Mouse (Mus musculus) hindbrain, postnatal 0 days (tissue): ENCODE data around the gene Orai1. TPM values are rescaled to one million over a fixed set of nuclear protein-coding genes. Genes with fewer than 3 reads are reported as not detected.

ENCODE experiments used
- ATAC-seq: fragments of 200-750 bp; cut with Nextera tagmentation; 2 replicates; pipeline ENCODE4 v1.8.0; 2017; ENCODE audit warnings: mild to moderate bottlenecking, moderate TSS enrichment, moderate library complexity
- DNase-seq: peaks from one replicate; pipeline ENCODE4 v3.0.0-alpha.2; 2015; ENCODE audit warnings: low spot score
- H3K27ac ChIP-seq: fragments of 300-500 bp; sonication (generic); 2 replicates; pipeline ENCODE4 v1.5.1; 2014; ENCODE audit warnings: mild to moderate bottlenecking
- H3K27me3 ChIP-seq: fragments of 300-500 bp; sonication (generic); 2 replicates; pipeline ENCODE4 v1.6.1; 2014; ENCODE audit warnings: low read length, mixed read lengths; ENCODE audit not compliant: insufficient read depth
- H3K36me3 ChIP-seq: fragments of 300-500 bp; sonication (generic); 2 replicates; pipeline ENCODE4 v1.6.1; 2014; ENCODE audit warnings: low read length, mixed read lengths; ENCODE audit not compliant: insufficient read depth
- H3K4me1 ChIP-seq: fragments of 300-500 bp; sonication (generic); 2 replicates; pipeline ENCODE4 v1.6.1; 2014; ENCODE audit warnings: antibody characterized with exemption, low read length, mixed read lengths; ENCODE audit not compliant: insufficient read depth
- H3K4me2 ChIP-seq: fragments of 300-500 bp; sonication (generic); 2 replicates; pipeline ENCODE4 v1.6.1; 2014; ENCODE audit warnings: low read depth, mild to moderate bottlenecking, low read length, moderate library complexity, mixed read lengths
- H3K4me3 ChIP-seq: fragments of 300-500 bp; sonication (generic); 2 replicates; pipeline ENCODE4 v1.5.1; 2014; ENCODE audit warnings: low read length
- H3K9ac ChIP-seq: fragments of 300-500 bp; sonication (generic); replicated peaks from 2 replicates; pipeline ENCODE4 v1.6.1; 2014; ENCODE audit warnings: mild to moderate bottlenecking, low read length, moderate library complexity, mixed read lengths
- H3K9me3 ChIP-seq: fragments of 300-500 bp; sonication (generic); 2 replicates; pipeline ENCODE4 v1.6.1; 2016; ENCODE audit warnings: low read length, mixed read lengths
- CTCF ChIP-seq: IDR thresholded peaks from 2 replicates; pipeline ENCODE4 v1.5.1; 2016; ENCODE audit warnings: antibody characterized with exemption, control low read depth, low read depth
- WGBS: fragments of 180-500 bp; shearing (Covaris S2); extraction: QIAGEN DNeasy Blood & Tissue Kit; methylation state at CpG from one replicate; pipeline ENCODE4 v1.1.7; 2014; 5-methylcytosine and 5-hydroxymethylcytosine counted together
- polyA plus RNA-seq: library from polyadenylated mRNA; unstranded; fragments of >200 nt; fragmentation: Nextera tagmentation; extraction: Ambion mirVana; gene quantifications from 2 replicates; pipeline ENCODE4 v1.2.1, GENCODE M21; 2015
- total RNA-seq: library from RNA; depleted of rRNA; stranded (reverse); fragments of >200 nt; gene quantifications from 2 replicates; pipeline ENCODE4 v1.2.3, GENCODE M21; 2014

Orai1 gene
- total and polyA plus RNA-seq, 2 experiments from 2014 or later = 18.3 to 20.9 TPM

DNA sequence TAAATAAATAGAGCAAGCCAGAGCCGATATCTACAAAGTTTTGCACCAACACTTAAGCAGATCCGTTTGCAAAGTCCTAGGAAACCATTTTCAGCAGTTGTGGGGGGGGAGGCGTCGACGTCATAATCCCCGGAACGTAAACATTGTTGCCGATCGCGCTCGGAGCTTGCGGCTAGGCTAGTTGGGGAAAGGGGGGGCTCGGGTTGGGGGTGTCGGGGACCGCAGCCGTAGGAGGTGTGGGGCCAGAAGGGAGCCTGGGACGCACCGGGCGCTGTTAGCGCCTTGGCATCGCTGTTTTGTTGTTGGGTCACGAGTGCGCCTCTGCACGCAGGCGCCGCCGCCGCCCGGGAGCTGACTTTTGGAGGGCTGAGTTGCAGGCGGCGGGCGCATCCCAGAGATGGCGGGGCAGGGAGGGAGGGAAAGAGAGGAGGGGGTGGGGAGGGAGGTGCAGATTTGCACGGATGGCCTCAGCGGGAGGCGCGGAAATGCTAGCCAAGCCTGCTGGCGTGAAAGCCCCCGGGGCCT, 25.8 kb upstream of the Orai1 start:
- peak overlapping the region; percentile 86 for H3K27ac ChIP-seq
- peak; percentile 70 for ATAC-seq
- H3K27me3 ChIP-seq = no peaks in the 10 kb centered on the region
- peak; percentile 81 for DNase-seq
- under 1% methylated on average over 36 of the region's 39 CpGs for WGBS
- H3K36me3 ChIP-seq = no peaks in the 10 kb centered on the region
- no peaks in the 10 kb centered on the region for H3K9me3 ChIP-seq
- H3K4me1 ChIP-seq = peaks cover 15% of the 10 kb centered on the region; the same call in 1 of the 2 replicates
- no peak for TF ChIP-seq CTCF
- peak overlapping the region; percentile 57 for H3K4me3 ChIP-seq
- peak overlapping the region; percentile 100 for H3K4me2 ChIP-seq
- H3K9ac ChIP-seq = peak overlapping the region; percentile 69

DNA sequence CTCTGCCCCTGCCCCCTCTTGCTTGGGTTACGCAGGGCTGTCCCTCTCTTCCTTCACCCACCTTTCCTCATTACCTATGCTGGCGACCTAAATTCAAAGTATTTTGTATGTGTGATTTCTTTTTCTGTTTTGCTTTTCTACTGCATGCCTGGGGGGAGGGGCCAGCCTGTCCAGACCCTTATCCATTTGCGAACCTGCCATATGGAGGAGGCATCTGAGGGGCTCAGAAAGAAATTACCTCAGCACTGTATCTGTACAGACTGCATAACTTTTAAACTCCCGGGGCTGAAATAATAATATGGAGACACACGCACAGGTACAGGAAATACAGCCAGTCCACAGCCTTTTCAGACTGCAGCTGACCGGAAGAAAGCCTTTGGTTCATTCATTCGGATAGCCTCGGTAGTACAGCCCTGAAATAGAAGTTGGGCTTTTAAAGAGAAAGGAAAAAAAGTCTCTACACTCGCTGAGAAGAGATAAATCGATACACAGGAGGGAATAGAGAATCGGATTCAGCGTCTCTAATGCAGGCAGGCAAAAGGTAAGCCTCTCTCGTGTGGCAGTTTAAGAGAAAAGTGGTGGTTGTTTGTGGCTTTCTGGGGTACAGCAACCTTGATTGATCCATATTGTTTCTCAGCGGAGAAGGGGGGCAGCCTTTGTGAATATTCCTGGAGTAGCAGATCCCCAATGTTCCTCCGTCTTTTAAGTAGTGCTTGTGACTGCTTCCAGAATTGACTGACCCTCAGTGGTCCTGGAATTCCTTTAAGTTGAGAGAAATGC, 25.1 kb upstream of the Orai1 start, which contains the start of gene Kdm2b:
Gene Kdm2b, minus strand, starts transcription at position 273 of the 780 bp plus-strand sequence.
- H3K27me3 ChIP-seq = no peaks in the 10 kb centered on the region
- no peaks in the 10 kb centered on the region for H3K9me3 ChIP-seq
- TF ChIP-seq CTCF = no peak
- DNase-seq = peak; percentile 33
- H3K9ac ChIP-seq = peak within 1 kb of the TSS; percentile 69
- ATAC-seq = peak; percentile 24; the same call in 1 of the 2 replicates
- H3K27ac ChIP-seq = peak within 1 kb of the TSS; percentile 86
- WGBS = 3% methylated on average over 15 of the region's 15 CpGs
- peaks cover 15% of the 10 kb centered on the region; the same call in 1 of the 2 replicates for H3K4me1 ChIP-seq
- no peaks in the 10 kb centered on the region for H3K36me3 ChIP-seq
- H3K4me3 ChIP-seq = peak within 1 kb of the TSS; percentile 57
- H3K4me2 ChIP-seq = peak within 1 kb of the TSS; percentile 100

DNA sequence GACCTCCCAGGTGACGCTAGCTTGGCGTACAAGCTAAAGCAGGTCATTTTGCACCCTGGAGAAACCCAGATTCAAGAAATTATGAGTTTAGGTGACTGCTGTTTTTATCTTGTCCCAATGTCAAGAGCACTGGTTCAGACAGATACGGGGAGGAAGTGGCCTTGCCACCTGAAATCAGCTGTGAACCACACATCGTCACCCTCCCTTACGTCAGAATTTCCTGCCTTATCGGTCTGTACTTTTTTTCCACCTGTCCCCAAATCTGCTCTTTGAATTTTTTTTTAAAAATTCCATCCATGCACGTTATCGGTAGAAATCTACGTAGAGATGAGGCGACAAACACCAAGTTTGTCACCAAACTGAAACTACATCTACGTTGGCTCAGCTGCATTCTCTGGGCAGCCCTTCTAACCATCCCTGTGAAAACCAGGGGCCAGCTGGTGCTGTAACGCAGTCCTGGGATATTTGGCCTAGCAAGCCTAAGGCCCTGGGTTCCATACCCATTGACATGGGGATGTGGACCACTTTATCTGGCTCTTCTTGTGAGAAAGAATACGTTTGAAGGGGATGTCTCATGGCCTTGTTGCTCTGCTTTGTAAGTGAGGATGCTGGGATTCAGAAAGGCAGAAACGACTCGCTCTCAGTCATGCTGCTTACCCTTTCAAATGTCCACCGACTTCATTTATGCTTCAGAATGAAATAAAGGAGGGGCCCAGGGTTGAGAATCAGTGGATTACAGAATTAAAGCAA, 24.3 kb upstream of the Orai1 start:
- Histone ChIP-seq H3K9me3 (no peaks in the 10 kb centered on the region), H3K36me3 (no peaks in the 10 kb centered on the region), H3K4me1 (peaks cover 15% of the 10 kb centered on the region; the same call in 1 of the 2 replicates), H3K27me3 (no peaks in the 10 kb centered on the region), H3K9ac (no peak overlapping the region), H3K4me3 (peak overlapping the region; percentile 57), H3K27ac (no peak overlapping the region; the same call in 1 of the 2 replicates), H3K4me2 (peak overlapping the region; percentile 100)
- no peak for TF ChIP-seq CTCF
- WGBS = 24% methylated on average over 16 of the region's 16 CpGs
- ATAC-seq = no peak
- no peak for DNase-seq

DNA sequence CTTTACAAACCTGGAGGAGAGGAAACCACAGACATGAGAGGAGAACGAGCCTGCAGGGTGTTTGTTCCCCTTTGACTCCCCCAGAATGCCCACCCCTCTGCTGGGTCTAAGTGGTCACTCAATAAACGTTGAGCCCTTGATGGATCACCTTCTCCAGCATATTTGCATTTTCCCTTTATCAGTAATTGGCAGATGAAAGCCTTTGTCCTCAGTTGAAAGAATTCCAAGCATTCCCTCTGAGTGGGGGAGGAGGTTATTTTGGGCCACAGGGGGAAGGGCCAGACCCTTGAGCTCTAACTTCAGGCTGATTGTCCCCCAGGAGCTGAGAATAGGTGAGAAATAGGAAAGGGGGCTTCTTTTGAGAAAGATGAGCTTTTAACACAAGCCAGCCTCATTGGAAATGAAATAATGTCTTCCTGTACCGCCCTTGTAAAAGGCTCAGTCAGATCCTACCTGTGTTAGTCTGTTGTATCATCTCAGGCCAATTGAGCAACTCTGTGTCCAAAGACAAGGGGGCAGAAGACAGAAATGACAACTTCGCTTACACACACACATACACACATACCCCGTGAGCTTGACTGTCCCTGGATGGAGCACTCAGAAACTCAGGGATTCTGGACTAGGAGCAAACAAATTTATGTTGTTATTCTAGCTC, 23.4 kb upstream of the Orai1 start:
- H3K27ac ChIP-seq = no peak overlapping the region
- DNase-seq = no peak
- WGBS = 34% methylated on average over 5 of the region's 5 CpGs

DNA sequence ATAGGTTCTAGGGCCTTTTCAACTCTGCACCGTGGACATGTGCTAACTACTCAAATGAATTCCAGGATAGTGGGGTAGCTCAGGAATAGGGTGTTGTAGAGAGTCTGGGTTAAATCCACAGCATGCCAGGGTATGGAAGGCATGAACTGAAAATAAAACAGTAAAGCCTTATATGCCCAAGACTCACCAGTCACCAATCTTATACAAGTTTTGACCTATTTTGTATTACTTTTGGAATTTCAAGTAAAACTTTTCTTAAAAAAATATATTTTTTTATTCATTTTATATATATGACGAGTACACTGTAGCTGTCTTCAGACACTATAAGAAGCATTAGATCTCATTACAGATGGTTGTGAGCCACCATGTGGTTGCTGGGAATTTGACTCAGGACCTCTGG, 21.1 kb upstream of the Orai1 start:
- DNase-seq (no peak), ATAC-seq (no peak)
- no peak overlapping the region for H3K9ac ChIP-seq
- H3K9me3 ChIP-seq = no peaks in the 10 kb centered on the region
- no peaks in the 10 kb centered on the region for H3K27me3 ChIP-seq
- TF ChIP-seq CTCF = no peak
- no peak overlapping the region for H3K27ac ChIP-seq
- H3K4me3 ChIP-seq = no peak overlapping the region
- no peaks in the 10 kb centered on the region for H3K36me3 ChIP-seq
- 0 out of 2 replicates have a peak overlapping the region, but pooled peaks have one; percentile 5 for H3K4me2 ChIP-seq
- WGBS = 36% methylated on average over 2 of the region's 2 CpGs
- no peaks in the 10 kb centered on the region for H3K4me1 ChIP-seq

More for the DNA sequence above, 23.4 kb upstream of the Orai1 start:
- no peak for ATAC-seq
- no peaks in the 10 kb centered on the region for H3K36me3 ChIP-seq
- no peak overlapping the region for H3K4me3 ChIP-seq
- H3K9ac ChIP-seq = no peak overlapping the region
- no peaks in the 10 kb centered on the region for H3K27me3 ChIP-seq
- peak overlapping the region; percentile 100 for H3K4me2 ChIP-seq
- H3K4me1 ChIP-seq = peaks cover 15% of the 10 kb centered on the region; the same call in 1 of the 2 replicates
- no peak for TF ChIP-seq CTCF
- no peaks in the 10 kb centered on the region for H3K9me3 ChIP-seq

DNA sequence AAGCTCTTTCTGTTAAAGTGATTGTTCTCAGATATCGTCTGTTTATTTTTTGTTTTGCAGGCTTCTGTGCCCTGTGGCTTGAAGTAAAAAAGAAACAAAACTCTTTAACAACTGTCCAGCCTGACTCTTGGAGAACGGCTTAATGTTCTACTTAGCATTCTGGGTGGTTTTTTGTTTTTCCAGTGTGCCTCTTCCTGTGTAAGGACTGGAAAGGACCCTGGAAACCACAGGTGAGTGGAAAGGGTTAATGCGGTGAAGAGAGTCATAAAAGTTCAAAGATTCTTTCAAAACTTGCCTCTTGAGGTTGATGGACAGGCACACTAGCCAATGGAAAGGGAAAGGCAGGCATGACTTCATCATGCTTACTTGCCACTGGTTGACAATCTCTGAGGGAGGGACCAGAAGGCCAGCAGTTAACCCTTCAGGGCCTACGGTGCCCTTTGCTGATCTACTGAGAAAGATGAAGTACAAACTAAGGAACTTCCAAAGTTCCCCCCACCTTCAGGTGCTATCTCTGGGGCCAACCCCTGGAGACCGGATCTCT, 20.5 kb upstream of the Orai1 start:
- H3K27me3 ChIP-seq = no peaks in the 10 kb centered on the region
- no peaks in the 10 kb centered on the region for H3K4me1 ChIP-seq
- no peak overlapping the region for H3K9ac ChIP-seq
- H3K4me2 ChIP-seq = 0 out of 2 replicates have a peak overlapping the region, but pooled peaks have one; percentile 5
- TF ChIP-seq CTCF = no peak
- no peaks in the 10 kb centered on the region for H3K36me3 ChIP-seq
- H3K9me3 ChIP-seq = no peaks in the 10 kb centered on the region
- peak; percentile 89 for ATAC-seq
- H3K4me3 ChIP-seq = 0 out of 2 replicates have a peak overlapping the region, but pooled peaks have one; percentile 0
- H3K27ac ChIP-seq = no peak overlapping the region
- 8% methylated on average over 5 of the region's 5 CpGs for WGBS
- DNase-seq = peak; percentile 94
